Mouse (Mus musculus) liver, postnatal 0 days (tissue): ENCODE measurements around the gene Slc13a5.

Source experiments
- CTCF ChIP-seq: sonication (generic); IDR thresholded peaks from 2 replicates; pipeline ENCODE4 v1.5.1; 2016; ENCODE audit warnings: antibody characterized with exemption, low read depth
- EP300 ChIP-seq: IDR thresholded peaks from 2 replicates; pipeline ENCODE4 v1.6.1; 2016; ENCODE audit warnings: antibody characterized with exemption, low read depth, mild to moderate bottlenecking

DNA sequence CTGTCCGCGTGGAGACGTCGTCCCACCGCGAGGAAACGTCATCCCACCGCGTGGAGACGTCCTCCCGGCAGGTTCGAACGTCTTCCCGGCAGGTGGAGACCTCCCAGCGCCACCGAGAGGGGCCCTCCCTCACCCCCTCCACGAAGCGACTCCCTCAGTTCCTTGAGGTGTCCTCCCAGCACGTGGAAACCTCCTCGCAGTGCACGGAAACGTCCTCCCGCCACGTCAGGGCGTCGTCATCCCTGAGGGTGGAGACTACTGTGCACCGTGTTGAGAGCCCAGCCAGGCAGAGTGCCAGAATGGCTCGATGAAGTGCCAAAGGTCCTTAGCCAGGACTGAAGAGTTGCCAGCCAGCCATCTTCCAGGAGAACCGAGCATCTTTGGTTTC is 51.6 kb downstream of the Slc13a5 start, which contains the start of gene Med31:
- no peak for TF ChIP-seq CTCF
- no peak for TF ChIP-seq EP300
